Mouse (Mus musculus) A20 (cell line): Measurements from ENCODE around the gene Mill2.

ENCODE experiments used
- DNase-seq: peaks from one replicate; pipeline ENCODE4 v3.0.0-alpha.2; 2011; ENCODE audit warnings: low read depth, low spot score

Mill2 gene

DNA sequence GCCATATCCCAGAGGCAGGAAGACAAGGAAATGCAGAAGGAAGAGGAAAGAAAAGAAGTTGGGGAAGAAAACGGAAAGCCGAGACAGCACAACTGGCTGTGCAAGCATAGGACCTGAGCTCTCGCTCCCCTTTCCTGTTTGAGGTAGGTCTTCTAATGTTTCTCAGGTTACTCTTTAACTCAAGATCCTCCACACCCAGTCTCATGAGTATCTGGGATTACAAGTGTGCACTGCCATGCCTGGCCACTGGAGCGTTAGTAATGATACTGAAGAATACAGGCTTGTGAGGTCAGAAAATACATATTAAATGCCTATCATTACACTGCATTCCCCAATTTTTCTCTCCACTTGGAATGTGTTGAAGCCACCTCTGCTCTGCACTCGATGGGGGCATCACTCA is 35.6 kb downstream of the Mill2 start:
- no peak for DNase-seq

DNA sequence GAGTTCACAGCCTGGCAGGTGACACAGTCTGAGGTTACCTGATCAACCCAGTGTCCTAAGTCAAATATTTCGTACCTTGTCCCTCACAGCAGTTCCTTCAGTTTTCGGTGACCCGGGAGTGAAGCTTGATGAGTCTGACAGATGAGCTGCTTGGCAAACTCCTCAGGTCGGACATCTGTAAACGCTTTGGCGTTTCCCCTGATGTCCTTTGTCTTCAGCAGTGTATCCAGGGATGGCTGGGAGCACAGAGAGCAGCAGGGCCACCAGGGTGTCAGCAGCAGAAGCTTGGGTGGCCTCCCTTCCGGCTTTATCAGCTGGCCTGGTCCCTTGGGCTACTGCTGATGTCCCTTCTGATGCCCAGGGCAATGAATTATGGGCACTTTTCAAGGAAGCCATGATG is 38.9 kb downstream of the Mill2 start:
- DNase-seq, result no peak

DNA sequence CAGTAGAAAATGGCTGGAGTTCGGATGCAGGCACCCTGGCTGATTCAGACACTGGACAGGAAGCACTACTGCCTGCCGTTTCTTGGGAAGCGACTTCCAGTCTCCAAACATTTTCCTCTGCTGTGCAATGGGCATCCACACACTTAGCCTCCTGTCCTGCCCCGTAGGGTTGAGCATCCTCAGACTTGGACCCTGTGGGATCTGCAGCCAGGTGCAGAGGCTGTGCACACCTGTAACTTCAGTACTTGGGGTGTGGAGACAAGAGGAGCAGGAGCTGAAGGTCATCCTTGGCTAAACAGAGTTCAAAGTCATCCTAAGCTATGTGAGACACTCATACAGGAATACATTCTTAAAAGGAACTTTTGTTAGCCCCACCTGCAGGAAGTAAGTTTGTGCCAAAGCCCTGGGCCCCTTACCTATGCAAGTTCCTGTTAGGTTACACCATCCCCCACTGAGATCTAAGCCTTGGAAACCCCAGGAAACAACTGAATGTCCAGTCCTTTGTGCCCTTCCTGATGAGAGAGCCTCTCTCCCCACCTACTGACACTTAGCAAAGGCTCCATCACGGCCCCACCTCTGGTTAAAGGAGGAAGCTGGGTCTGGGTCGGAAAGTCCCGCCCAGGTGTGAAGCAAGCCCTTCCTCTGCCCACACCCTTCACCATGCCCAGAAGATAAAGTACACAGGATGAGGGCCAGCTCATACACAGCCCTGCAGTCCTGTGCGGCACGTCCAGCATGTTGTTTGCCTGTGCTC is 44.4 kb downstream of the Mill2 start:
- DNase-seq, result peak; percentile 71

DNA sequence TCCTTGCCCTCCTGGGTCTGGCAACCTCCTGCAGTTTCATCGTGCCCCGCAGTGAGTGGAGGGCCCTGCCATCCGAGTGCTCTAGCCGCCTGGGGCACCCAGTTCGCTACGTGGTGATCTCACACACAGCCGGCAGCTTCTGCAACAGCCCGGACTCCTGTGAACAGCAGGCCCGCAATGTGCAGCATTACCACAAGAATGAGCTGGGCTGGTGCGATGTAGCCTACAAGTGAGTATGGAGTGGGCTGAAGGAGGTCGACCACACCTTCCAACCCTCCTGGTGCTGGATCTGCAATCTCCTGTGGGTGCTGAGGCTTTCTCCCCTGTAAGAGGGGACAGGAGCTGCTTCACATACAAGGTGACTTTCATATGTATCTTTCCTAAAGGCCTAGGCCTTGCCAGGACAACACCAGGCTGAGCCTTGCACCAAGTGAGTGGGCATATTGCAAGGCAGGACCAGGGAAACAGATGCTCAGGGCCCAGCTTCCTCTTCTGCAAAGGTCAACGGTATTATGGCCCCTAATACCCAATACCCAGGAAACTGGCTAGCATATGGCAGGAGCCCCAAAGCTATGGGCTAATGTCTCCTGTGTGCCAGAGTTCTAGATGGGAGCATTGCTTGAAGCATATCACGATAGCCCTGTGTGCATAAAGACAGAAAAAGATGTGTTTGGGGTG is 45.1 kb downstream of the Mill2 start:
- no peak for DNase-seq

DNA sequence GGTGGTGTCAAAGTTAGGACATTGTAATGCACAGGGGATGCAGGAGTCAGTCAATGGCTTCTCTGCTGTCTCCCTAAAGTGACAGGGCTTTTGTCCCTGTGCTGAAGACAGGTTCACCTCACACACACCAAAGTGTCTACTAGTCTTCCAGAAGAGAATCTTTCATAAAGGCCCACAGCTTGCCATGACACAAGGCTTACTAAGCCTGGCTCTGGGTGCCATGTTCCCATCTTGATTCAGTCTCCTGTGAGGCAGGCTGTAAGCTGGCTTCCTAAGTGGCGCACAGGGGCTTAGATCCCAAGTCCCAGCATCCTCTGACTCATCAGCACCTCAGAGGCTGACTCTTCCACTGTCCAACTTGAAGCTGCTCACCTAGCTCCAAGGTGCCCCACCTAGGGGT is 47.2 kb downstream of the Mill2 start:
- no peak for DNase-seq

DNA sequence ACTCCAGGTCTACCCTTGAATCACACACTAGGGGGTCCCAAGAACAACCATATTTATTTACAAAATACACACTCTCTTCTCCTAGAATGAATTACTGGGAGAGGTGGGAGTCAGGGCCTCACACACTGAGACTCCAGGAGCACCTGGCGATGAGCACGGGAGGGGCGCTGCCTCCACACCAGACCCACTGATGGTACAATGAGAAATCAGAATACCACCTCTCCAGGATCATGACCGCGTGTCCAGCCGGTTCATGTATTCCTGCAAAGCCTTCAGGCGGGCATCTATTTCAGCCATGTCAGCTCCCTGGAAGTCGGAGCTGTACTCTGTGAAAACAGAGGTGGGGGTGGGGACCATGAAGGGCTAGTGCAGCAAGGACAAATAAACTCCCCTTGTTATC is 51.1 kb downstream of the Mill2 start:
- no peak for DNase-seq

DNA sequence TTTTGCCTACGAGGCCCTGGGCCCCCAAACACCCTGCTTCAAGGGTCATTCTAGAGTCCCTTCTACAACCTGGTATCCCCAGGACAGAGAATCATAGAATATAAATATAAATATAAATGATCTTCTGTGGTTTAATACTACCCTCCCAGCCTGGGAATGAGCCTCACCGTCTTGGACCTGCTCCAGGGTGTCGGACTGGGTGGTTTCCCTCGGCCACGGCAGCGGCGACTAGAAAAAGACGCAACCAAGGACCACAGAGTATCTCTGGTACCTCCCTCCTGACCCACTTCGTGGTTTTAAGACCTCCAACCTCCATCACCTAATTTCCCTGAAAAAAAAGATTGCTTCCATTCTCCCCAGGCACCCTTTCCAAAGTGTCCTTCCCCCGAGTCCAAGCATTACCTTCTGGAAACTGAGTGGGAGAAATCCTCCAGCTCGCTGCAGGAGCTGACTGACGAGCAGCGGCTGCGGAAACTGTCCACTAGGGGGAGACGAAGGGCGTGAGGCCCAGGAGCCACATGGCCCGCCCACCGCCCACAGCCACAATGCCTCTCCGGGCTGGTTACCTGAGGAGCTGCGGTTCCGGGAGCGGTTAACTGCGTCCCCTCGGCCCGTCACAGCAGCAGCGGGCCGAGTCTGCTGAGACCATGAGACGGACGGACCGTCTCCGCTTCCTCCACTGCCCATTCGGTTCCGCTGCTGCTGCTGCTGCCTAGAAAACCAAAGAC is 52.3 kb downstream of the Mill2 start:
- peak; percentile 86 for DNase-seq

DNA sequence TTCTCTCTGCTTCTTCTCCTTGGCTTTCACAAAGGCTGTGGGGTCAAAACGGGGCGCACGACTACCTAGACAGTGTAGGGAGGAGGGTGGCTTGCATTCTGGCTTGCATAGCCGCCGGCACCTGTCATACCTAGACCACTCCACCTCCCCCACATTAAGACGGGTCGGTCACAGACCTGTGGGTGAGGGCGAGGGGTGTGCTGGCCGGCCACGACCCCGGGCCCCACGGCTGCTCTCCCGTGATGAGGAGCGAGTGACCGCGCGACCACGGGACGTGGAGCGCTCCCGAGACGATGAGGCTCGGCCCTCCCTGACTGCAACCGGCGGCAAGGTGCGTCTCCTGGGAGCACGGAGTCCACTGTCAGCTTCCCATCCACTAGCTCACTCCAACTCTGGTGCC is 53.2 kb downstream of the Mill2 start:
- DNase-seq, result no peak

DNA sequence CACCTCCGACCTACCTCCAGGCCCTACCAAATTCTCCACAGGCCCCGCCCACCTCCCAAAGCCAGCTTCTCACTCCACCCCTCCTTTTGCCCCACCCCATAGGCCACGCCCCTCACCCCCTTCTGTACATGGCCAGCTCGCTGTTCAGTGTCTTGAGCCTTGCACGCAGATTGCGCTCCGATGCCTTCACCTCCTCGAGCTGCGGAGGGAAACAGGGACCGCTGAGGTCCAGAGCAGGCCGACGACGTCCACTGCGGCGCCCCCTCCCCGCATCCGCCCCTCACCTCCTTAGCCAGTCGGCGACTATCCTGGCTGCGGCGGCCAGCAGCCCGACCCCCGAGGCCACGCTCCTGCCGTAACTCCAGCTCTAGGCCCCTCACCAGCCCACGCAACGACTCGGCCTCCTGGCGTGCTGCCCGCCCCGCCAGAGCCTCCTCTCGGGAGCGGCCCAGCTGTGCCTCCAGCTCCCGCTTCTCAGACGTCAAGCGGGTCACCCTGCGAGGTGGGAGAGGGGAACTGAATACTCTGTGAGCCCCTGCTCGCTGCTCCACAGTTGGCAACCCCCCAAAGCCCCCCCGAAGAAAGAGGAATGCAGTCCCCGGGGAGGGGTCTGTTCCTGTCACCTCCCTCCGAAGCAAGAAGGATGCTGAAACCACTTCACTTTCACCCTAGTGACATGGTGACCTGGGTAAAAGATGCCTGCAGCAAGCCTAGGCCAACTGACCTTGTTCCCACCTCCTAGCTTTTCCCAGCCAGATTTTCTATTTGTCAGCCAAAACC is 54.1 kb downstream of the Mill2 start:
- no peak for DNase-seq

DNA sequence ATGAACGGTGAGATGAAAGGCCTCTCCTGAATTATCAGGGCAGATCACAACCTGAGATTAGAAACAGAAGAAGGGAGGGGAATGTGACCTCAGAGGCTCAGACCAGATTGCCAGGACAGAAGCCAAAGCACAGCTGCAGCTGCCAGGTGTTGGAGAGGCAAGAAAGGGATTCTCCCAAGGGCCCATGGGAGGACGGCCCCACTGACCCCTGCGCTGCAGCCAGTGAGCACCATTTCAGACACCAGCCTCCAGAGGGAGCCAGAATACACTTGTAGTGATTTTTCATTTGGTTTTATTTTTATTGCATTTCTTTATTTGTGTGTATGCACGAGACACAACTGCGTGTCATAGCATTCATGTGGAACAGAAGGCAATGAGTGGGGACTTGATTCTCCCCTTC is 56.8 kb downstream of the Mill2 start:
- peak; percentile 81 for DNase-seq

DNA sequence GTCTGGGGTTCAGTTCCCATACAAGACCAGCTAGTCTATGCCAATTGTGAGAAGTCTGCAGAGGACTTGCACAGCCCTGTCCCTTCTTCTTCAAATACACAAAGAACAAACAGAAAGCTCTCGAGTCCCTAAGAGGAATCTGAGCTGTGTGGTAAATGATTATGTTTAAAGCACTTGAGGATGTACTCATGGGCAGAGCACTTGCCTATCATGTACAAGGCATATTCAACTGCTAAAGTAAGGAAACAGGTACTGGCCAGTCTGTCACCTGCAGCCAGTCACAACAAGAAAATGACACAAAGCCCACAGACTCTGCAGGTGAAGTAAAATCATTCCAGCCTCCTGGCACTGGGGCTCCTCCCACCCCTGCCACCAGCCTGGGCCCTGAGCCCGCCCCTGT is 60.7 kb downstream of the Mill2 start:
- no peak for DNase-seq

DNA sequence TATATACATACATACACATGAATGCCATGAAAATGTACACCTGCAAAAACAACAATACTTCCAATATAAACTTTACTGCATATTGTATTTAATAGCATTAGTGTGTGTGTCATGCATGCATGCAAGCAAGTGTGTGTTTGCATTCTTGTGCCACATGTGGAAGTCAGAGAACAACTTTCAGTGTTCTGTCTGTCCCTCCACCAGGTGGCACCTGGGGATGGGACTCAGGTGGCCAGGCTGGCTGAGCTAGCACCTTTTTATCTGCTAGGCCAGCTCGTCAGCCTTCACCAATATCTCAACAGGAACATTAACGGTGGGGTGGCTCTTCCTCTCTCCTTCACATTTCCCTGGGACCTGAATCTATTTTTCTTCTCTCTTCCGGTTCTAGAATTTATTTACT is 62.7 kb downstream of the Mill2 start:
- DNase-seq, result peak; percentile 17

DNA sequence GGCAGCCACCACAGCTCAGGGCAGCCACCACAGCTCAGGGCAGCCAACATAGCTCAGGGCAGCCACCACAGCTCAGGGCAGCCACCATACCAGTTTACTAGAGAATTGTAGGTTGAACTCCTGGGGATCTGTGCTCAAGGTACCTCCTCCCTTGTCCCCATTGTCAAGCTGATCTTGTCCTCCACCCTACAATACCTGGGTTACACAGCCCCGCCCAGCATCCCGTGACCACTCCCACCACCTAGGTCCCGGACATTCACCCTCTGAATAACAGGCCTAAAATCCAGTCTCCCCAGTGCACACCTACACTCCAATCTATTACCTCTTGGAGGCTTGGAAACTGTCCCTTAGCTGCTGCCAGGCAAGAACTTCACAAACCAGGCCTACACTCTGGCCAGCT is 65.2 kb downstream of the Mill2 start:
- no peak for DNase-seq

DNA sequence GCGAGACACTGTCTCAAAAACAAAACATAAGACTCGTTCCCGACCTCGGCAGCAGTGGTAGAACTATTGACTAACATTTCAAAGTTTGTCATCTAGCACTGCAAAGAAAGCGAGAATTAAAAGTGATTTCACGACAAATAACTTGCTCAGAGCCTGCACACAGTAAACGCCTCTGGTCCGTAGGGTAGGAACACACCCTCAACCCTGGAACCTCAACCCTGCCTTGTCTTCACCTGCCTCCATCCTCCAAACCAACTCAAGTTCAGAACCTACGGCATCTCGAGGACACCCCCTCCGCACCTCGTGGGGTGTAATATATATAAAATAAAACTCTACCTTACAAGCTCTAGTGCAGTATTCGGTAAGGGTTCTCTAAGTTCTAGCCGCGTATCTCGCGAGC is 70.0 kb downstream of the Mill2 start:
- no peak for DNase-seq

DNA sequence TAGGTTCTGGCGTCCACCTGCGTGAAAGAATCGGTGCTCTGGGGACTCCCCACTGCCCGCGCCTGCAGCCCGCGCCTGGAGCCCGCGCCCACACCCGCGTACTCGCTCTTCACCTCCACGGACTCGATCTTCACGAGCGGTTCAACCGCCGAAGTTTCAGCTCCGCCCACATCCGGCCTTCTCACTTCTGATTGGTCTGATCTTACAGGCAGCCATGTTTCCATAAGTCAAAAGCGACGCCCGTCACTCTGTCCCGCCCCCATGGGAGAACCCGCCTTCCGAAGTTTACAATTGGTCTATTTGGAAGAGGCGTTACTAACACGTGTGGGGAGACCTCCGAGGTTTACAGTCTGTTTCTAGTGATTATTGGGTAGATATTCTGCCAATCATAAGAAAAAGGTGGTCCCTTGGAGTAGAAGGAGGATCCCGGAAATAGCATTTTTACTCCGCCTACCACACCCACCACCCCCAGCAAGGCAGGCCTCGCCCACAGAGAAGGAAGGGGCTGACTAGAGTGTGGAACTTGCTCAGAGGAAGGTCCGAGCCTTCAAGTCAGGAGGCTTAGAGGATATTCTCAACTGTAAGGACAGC is 70.6 kb downstream of the Mill2 start, which contains the start of gene Ccdc61:
Gene Ccdc61 (minus strand): TSS at position 175 of the 591 bp plus-strand sequence.
- peak; percentile 99 for DNase-seq
